Mouse (Mus musculus): ENCODE measurements at regions not wholly inside any gene's neighbourhood (a gene's known extent, or its start where the extent isn't known, plus 50 kb on each side); places are given as distances from the start of the nearest gene placed in this dataset.

DNA sequence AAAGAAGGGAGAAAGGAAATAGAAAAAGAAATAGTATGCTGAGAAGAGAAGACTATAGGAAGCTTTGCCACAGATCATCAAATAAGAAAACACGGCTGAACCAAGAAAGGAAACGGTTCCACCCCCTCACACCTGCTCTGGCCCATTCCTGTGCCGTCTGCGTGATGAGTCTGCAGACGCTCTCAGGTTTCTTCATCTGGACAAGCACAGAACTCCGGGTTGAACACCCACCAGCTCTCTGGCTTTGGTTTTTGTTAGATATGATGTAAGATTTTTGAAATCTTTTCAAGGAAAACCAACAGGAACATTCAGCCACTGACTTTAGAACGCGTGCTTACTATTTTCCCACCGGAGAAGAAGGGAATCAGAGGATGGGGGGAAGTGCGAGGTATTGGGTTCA is 895.9 kb downstream of the 5730522E02Rik start:
- no peak overlapping the region for H3K4me3 ChIP-seq
- 78% methylated on average over 10 of the region's 10 CpGs for WGBS
- no peak overlapping the region for H3K27ac ChIP-seq

DNA sequence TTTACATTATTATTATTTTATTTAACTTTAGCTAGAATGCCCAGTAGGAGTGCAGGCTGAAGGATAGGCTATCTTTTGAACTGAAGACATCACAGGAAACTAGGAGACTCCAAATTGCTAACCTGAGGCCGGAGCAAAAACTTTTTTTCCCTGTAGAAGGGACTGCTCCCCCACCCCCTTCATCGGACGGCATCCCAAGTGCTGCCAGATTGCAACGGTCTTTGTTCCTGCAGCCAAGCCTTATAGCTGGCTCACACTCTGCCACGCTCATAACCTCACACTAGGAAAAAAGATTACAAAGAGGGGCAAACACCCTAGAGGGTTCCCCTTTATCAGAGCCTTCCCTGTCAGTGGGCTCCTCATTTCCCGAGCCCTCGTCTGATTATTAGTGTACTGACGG is 896.7 kb downstream of the 5730522E02Rik start:
- no peak overlapping the region for H3K27ac ChIP-seq
- H3K27me3 ChIP-seq (ENCODE audit: insufficient read depth, poor library complexity, severe bottlenecking), result no peaks in the 10 kb centered on the region
- peaks cover 14% of the 10 kb centered on the region for H3K4me1 ChIP-seq
- H3K36me3 ChIP-seq, result no peaks in the 10 kb centered on the region
- H3K4me3 ChIP-seq, result no peak overlapping the region
- WGBS, result 20% methylated on average over 8 of the region's 8 CpGs
- no peak for DNase-seq (ENCODE audit: low spot score)
- no peaks in the 10 kb centered on the region for H3K9me3 ChIP-seq

More for the DNA sequence above, 895.9 kb downstream of the 5730522E02Rik start:
- peaks cover 14% of the 10 kb centered on the region for H3K4me1 ChIP-seq
- no peaks in the 10 kb centered on the region for H3K36me3 ChIP-seq
- H3K9me3 ChIP-seq, result no peaks in the 10 kb centered on the region
- no peaks in the 10 kb centered on the region for H3K27me3 ChIP-seq (ENCODE audit: insufficient read depth, poor library complexity, severe bottlenecking)
- no peak for DNase-seq (ENCODE audit: low spot score)

DNA sequence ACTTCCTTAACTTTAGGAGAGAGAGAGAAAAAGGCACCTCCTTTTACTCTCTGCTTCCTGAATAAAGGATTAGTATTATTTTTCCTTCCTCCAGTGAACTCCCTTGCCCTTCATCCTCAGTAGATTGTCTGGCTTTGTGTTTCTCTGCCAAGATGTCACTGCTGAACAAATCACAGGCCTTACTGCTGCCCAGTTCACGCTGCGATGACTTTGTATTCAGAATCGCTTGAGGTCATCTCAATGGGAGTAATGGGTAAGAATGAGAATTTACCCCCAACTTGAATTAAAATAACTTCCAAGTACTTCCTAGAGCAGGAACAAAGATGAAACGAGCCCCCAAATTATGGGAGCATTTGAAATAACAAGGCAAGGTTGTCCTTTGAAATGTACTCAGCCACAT is 897.3 kb downstream of the 5730522E02Rik start:
- WGBS, result 52% methylated on average over 4 of the region's 4 CpGs
- no peak overlapping the region for H3K4me3 ChIP-seq
- no peaks in the 10 kb centered on the region for H3K36me3 ChIP-seq

DNA sequence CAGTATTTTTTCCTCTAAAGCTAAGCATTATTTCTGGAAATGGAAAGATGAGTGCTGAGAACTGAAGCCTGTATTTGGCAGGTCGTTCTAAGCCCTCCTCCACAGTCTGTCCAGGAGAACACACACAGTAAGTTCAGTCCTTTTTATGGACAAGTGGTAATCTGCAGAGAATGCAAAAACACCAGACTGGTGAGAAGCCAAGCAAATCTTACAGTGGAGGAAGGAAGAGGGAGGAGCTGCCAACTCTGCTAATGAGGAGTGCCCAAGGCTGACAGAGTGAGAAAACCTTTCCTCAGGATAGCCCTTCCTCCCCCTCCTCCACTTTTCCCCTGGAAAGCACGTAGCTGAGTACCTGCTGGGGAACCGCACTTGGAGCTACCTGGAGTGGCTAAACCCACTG is 899.8 kb downstream of the 5730522E02Rik start:
- WGBS, result 29% methylated on average over 3 of the region's 3 CpGs

More for the DNA sequence above, 897.3 kb downstream of the 5730522E02Rik start:
- Histone ChIP-seq H3K27ac (no peak overlapping the region), H3K4me1 (peaks cover 14% of the 10 kb centered on the region), H3K27me3 (ENCODE audit: insufficient read depth, poor library complexity, severe bottlenecking) (no peaks in the 10 kb centered on the region), H3K9me3 (no peaks in the 10 kb centered on the region)
- no peak for DNase-seq (ENCODE audit: low spot score)

DNA sequence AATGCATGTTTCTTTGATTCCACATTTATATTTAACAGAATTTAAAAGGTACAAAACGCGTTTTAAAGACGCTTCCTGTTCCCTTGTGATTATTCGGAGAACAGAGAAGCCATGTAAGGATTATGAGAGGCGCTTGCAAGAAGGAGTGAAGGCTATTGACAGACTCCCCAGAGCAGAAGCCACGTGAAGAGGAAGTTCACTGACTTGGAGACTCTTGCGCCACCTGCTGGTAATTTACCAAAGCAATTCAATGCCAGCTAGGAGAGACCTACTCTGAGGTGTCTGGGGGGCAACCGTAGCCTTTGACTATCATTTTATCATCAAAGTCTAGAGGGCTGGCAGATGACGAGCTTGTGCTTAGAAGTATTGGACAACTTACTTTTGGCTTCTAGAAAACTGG is 909.4 kb downstream of the 5730522E02Rik start:
- H3K36me3 ChIP-seq, result no peaks in the 10 kb centered on the region
- no peak overlapping the region for H3K4me3 ChIP-seq
- H3K9me3 ChIP-seq, result no peaks in the 10 kb centered on the region
- DNase-seq (ENCODE audit: low spot score), result no peak
- H3K4me1 ChIP-seq, result no peaks in the 10 kb centered on the region
- 20% methylated on average over 9 of the region's 9 CpGs for WGBS
- no peak overlapping the region for H3K27ac ChIP-seq
- H3K27me3 ChIP-seq (ENCODE audit: insufficient read depth, poor library complexity, severe bottlenecking), result no peaks in the 10 kb centered on the region

More for the DNA sequence above, 899.8 kb downstream of the 5730522E02Rik start:
- Histone ChIP-seq H3K9me3 (no peaks in the 10 kb centered on the region), H3K27me3 (ENCODE audit: insufficient read depth, poor library complexity, severe bottlenecking) (no peaks in the 10 kb centered on the region), H3K4me3 (no peak overlapping the region), H3K4me1 (peaks cover 14% of the 10 kb centered on the region), H3K27ac (no peak overlapping the region), H3K36me3 (no peaks in the 10 kb centered on the region)
- DNase-seq (ENCODE audit: low spot score), result no peak

- Histone ChIP-seq H3K4me3 (no peak overlapping the region), H3K36me3 (no peaks in the 10 kb centered on the region), H3K27ac (no peak overlapping the region), H3K27me3 (ENCODE audit: insufficient read depth, poor library complexity, severe bottlenecking) (no peaks in the 10 kb centered on the region), H3K4me1 (0 out of 2 replicates have a peak, but pooled peaks cover 7% of the 10 kb centered on the region), H3K9me3 (no peaks in the 10 kb centered on the region)
- no peak for DNase-seq (ENCODE audit: low spot score)
- 60% methylated on average over 13 of the region's 13 CpGs for WGBS
Measured at GRCm38 (mm10) chr11:25288346-25288745, 922.2 kb downstream of the 5730522E02Rik start.

- no peaks in the 10 kb centered on the region for H3K9me3 ChIP-seq
- no peaks in the 10 kb centered on the region for H3K36me3 ChIP-seq
- no peak overlapping the region for H3K4me3 ChIP-seq
- WGBS, result 86% methylated on average over 13 of the region's 13 CpGs
- no peak overlapping the region for H3K27ac ChIP-seq
- H3K27me3 ChIP-seq (ENCODE audit: insufficient read depth, poor library complexity, severe bottlenecking), result no peaks in the 10 kb centered on the region
- DNase-seq (ENCODE audit: low spot score), result no peak
- H3K4me1 ChIP-seq, result 0 out of 2 replicates have a peak, but pooled peaks cover 7% of the 10 kb centered on the region
Measured at GRCm38 (mm10) chr11:25287458-25288247, 922.9 kb downstream of the 5730522E02Rik start.

DNA sequence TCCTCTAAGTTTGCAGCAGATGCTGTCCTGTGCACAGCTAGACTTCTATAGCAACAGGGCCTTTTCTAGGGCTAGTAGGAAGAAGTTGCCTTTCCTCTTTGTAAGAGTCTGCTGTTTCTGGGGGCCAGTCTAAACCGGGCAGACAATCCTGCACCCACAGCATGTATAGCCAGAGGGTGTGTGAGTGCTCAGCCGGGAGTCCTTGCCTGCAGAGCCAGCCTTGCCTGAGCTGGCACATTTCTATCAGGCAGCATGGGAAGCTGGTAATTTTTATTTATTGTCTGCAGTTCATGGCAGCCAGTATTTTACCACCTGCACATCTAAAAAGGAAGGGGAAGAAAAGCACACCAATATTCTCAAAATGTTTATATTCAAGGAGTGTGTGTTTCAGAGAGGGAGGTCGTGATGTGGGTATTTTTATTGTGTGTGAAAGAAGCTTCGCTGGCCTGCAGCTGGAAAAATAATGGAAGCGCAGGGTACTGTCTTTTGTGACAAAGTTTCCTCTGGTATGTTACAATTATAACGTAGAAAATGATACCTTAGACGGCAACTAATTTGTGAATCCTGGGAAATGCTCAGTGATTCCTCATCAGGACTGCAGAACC is 940.5 kb downstream of the 5730522E02Rik start:
- no peak for DNase-seq (ENCODE audit: low spot score)
- no peak overlapping the region for H3K4me3 ChIP-seq
- WGBS, result 26% methylated on average over 7 of the region's 7 CpGs
- no peaks in the 10 kb centered on the region for H3K36me3 ChIP-seq
- H3K27me3 ChIP-seq (ENCODE audit: insufficient read depth, poor library complexity, severe bottlenecking), result no peaks in the 10 kb centered on the region
- no peak overlapping the region for H3K27ac ChIP-seq
- no peaks in the 10 kb centered on the region for H3K4me1 ChIP-seq
- no peaks in the 10 kb centered on the region for H3K9me3 ChIP-seq

DNA sequence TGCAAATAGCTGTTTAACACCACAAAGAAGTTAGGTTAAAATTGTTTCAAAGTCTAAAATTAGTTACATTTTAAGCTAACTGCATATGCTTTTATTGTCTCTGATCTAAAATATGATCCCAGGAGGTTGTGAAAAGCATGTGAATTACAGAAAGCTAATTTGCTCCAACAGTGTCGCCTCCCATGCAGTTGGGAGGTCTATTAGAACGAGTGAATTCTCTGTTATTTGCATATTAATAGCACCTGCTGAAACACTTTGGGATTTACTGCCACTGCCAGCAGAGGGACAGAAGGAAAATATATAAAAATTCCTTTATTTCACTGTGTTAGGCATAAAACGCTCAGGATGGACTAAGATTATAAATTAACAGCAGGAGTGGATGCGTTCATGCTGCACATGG is 947.7 kb downstream of the 5730522E02Rik start:
- H3K36me3 ChIP-seq, result no peaks in the 10 kb centered on the region
- no peak overlapping the region for H3K4me3 ChIP-seq
- H3K4me1 ChIP-seq, result no peaks in the 10 kb centered on the region
- DNase-seq (ENCODE audit: low spot score), result no peak
- H3K27ac ChIP-seq, result no peak overlapping the region
- WGBS, result 46% methylated on average over 4 of the region's 4 CpGs
- H3K27me3 ChIP-seq (ENCODE audit: insufficient read depth, poor library complexity, severe bottlenecking), result no peaks in the 10 kb centered on the region
- H3K9me3 ChIP-seq, result no peaks in the 10 kb centered on the region

- 76% methylated on average over 1 of the region's 1 CpGs for WGBS
- no peaks in the 10 kb centered on the region for H3K36me3 ChIP-seq
- no peak overlapping the region for H3K27ac ChIP-seq
- DNase-seq (ENCODE audit: low spot score), result no peak
- H3K9me3 ChIP-seq, result no peaks in the 10 kb centered on the region
- no peaks in the 10 kb centered on the region for H3K27me3 ChIP-seq (ENCODE audit: insufficient read depth, poor library complexity, severe bottlenecking)
- no peak overlapping the region for H3K4me3 ChIP-seq
- H3K4me1 ChIP-seq, result no peaks in the 10 kb centered on the region
Measured at GRCm38 (mm10) chr11:25259691-25260090, 950.9 kb downstream of the 5730522E02Rik start.

DNA sequence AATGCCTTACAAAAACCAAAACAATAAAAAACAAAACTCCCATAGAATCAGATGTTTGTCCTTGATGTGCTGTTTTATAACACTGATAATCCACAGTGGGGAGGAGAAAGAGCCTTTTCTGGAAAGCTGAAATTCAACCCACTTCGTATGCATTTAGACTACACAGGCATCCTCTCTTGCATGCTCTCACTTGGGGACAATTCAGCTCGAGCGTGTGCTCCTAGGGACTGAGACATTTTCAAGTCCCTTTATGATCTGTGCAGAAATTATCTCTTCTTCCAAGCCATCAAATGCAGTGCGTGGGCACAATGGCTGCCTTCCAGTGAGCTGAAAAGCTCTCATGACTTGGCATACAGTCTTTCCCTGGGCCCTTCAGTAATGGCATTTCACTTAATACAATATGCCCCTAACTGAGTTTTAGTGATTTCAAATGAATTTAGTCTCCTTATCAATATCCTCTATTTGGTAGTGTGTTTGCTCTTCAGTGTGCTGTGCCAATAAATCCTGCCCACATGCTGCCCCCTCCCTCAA is 977.1 kb downstream of the 5730522E02Rik start:
- no peaks in the 10 kb centered on the region for H3K27me3 ChIP-seq (ENCODE audit: insufficient read depth, poor library complexity, severe bottlenecking)
- H3K9me3 ChIP-seq, result no peaks in the 10 kb centered on the region
- no peak overlapping the region for H3K27ac ChIP-seq
- H3K4me1 ChIP-seq, result no peaks in the 10 kb centered on the region
- H3K4me3 ChIP-seq, result no peak overlapping the region
- no peaks in the 10 kb centered on the region for H3K36me3 ChIP-seq
- 73% methylated on average over 4 of the region's 4 CpGs for WGBS
- no peak for DNase-seq (ENCODE audit: low spot score)
